Mouse (Mus musculus) urinary bladder, adult 18-20 months (tissue): Measurements from ENCODE around the gene Slc5a9.
"Not testable (repeated sequence)": the region's sequence is repeated elsewhere in the genome, so short reads cannot be mapped to it uniquely, and the experiment has no call there.

Experiments
- DNase-seq, 2 experiments: peaks; one replicate each; pipeline ENCODE4 v3.0.0; 2022; ENCODE audit warnings: low spot score in 2 of 2, mixed read lengths in 2 of 2

The Slc5a9 gene

DNA sequence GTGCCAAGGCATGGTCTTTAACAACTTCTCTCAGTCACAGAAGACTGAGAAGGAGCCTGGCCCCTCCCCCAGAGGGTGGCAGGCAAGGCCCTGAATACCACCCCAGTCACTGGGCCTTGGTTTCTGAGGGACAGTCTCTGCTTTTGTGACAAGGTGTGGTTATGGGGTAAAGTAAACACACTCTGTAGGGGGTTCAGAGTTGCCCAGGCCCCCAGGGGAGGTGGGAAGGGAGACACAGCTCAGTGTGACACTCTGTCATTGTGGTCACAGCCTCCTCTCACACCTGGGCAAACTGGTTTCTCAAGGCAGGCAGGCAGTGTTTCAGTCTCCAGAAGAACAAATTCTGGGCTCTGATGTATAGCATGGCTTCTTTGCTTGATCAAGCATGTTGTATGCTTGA is at the start of gene Slc5a9:
TSS of gene Slc5a9 (minus strand) at position 144 of the 400 bp plus-strand sequence.
- DNase-seq: peak; percentile 23 to 24

DNA sequence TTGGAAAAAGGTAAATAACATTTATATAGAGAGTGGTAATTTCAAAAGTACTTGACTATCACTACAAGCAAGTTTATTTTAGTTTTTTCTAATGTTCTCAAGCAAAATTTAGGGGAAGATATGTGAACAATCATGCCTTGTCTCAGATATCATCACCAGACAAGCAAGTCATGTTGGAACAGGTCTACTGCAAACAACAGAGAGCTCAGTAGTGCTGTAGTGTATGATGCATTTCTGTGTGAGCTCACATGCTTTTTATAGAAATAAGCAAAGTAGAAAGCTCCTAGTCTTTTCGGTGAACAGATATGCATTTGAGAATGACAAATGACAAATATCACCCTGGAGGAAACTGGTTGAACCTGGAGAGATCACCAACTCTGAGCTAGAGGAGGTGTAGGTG is 16.4 kb upstream of the Slc5a9 start, which contains the start of gene Skint8:
TSS of gene Skint8 (plus strand) at position 301 of the 400 bp plus-strand sequence.
- no peak for DNase-seq

DNA sequence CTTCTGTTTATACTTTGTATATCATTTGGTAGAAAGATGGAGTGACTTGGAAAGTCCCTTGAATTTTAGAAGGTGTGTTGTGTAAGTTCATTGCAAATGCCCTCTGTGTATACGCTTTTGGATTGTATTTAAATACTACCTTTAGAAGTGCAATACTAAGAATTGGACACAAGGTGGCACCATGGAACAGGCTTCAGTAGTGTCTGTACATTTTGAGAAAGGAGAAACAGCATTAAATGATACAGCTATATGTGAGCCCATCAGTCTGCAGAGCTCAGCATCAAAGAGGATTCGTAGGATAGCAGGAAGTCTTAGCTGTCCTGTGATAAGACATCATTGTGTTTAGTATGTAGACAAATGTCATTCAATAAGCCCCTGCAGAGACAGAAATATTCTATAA is 5.2 kb upstream of the Slc5a9 start:
- DNase-seq: no peak

DNA sequence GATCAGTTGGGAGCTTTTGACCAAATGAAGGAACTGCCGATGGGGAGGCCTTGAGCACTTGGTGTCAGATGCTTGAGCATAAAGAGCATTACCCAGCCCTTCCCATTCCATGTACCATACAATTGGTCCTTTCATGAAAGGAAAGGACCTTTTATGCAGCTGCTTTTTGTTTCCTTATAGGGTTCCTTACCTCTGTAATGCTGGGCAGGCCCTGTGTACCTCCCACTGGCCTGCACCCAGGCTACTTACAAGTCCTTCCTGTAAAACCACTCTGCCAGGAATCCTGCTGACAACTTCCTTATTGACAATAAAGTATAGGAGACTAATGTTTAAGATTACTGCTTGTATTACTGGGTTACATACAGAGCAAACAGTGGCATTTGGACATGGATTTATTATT is 1.2 kb downstream of the Slc5a9 start:
- peak in 1 of 2 experiments; percentile 13 for DNase-seq

DNA sequence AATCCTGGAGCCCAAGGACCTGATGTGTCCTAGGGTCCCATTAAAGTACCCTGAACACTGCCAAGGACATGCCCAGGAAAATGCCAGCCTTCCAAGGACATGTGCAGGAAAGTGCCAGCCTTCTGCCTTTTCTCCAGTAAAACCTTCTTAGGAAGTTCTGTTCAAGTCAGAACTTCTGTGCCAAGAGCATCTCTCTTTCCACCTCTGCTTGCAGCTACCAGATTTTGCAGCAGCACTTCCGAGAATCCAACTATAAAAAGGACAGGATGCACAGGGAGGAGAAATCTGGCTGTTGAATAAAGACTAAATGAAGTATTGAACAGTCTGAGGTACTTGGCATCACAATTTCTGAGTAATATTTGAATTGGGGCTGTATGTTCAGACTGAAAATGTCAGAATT is 2.2 kb downstream of the Slc5a9 start:
- not testable (repeated sequence) for DNase-seq

DNA sequence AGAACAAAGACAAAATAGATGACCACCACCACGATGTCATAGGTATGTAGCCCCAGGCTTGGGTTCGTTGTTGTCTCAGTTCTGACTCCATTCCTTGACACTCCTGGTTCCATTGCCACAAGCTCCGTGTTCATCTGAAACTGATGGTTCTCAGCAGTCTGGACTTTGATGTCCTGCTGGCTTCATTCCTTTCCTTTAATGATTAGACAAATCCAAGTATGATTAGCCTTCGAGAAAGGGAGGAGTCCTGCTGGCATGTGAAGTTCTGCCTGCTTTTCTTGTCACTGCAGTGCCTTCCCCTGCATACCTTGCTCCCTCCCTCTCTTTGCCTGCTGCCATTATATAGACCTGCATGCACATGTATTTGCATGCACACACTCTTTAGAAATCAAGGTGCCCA is 4.2 kb downstream of the Slc5a9 start:
- DNase-seq: no peak

DNA sequence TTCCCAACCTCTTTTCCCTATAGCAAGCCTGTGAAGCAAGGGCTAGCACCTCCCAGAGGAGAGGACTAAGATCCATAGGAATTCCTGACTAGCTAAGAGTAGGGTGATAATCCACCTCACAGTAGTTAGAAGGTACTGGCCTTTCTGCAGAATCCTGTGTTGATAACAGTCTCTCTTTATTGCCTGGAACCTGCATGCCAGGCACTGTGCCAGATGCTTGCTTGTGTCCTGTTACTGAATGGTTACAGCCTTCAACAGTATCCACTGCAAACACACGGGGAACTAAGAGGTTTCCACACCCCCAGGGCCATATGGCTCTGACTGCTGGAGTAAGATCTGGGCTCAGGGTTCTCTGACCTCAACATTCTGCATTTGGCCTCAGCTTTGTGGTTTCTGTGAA is 5.0 kb downstream of the Slc5a9 start:
- DNase-seq: no peak

DNA sequence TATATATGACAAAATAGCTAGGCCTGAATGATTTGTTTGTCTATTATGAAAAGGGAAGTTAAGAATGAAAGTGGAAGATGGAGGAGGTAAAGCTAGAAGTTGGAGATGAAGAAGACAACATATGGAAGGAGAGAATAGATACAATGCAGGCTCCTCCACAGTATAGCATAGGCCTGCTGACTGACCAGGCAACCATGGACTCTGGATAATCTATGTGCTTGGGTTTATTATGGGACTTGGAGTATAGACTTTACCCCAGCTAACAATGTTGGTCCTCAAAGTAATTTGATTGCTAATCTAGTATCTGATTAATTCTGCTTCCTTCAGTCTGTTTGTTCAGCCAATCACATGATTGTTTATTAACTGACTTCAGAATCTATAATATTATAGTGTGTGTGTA is 10.6 kb downstream of the Slc5a9 start:
- DNase-seq: no peak

DNA sequence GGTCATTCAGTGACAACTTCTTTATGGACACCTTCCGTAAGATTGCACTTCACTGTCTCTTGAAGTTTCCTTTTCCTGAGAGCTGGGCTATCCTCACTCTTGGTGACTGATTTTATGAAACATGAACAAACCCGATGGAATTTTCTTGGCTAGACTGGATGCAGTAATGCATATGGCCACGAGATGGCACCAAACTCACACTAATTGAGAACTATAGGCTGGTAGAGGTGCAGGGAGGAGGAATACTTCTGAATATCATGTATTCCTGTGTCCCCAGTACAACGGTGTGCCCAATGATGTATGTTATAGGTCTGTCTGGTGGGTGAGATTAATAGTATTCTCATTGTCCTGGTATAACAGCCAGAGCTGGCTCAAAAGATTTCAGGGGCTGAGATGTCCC is 16.1 kb downstream of the Slc5a9 start:
- DNase-seq: peak; percentile 58 to 70

DNA sequence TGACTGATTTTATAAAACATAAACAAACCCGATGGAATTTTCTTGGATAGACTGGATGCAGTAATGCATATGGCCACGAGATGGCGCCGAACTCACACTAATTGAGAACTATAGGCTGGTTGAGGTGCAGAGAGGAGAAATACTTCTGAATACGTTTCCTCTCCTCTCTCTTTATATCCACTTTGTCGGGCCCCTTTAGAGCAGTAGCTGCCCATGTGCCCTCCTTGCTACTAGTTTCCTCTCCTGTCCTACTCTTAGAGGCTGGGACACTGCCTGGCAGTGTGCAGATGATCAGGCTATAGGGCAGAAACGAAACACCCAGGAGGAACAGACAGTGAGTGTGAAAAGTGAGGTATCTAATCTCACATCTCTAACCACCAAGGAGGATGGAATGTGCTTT is 16.7 kb downstream of the Slc5a9 start:
- DNase-seq: peak; percentile 30 to 62

DNA sequence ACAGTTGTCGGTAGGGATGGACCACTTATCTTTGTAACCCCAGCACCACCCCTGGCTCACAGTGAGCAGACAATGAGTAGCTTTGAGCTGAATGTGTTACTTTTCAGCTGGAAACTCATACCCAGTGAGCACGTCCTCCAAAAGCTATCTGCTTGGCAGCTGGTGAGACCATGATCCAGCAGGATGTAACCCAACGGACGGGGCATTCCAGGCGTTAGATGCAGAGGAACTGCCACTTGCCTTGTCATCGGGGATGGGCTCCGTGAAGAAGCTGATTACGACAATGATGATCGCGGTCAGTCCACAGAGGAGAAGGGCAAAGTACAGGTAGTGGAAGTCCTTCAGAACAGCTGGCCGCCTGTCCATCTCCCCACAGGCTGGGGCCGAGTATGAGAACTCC is 19.2 kb downstream of the Slc5a9 start:
- DNase-seq: no peak

DNA sequence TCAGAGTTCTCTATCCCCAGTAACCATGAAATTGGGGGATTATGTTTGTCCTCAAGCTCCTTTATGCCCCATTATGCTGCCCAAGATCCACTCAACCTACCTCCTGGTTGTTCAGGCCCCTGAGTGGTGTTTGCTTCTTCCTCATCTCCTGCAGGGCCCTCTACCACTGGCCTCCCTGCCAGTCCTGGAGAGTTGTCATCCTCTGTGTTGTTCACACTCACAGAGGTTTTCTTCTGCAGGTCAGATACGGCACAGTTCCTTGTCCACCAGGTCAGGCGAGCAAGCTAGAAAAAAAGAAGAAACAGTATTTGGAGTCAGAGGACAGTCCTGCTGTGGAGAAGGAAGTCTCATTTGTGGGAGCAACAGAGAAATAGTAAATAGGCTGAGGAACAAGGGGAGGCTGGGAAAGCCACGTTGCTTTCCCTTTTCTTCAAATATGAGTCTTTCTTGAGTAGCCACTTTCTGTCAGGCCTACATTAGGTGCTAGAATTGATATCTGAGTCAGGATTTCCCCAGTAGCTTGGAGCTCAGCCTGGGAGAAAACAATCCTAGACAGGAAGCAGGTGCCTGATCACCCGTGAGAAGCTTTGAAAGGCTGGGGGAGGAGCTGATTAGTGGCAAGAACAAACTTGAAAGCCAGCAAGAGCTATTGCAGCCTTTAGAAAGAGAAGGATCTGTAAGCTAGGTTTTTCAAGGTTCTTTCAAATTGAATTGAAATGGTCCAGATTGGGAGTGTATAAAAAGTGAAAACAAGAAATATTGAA is 22.4 kb downstream of the Slc5a9 start:
- DNase-seq: peak in 1 of 2 experiments; percentile 41

DNA sequence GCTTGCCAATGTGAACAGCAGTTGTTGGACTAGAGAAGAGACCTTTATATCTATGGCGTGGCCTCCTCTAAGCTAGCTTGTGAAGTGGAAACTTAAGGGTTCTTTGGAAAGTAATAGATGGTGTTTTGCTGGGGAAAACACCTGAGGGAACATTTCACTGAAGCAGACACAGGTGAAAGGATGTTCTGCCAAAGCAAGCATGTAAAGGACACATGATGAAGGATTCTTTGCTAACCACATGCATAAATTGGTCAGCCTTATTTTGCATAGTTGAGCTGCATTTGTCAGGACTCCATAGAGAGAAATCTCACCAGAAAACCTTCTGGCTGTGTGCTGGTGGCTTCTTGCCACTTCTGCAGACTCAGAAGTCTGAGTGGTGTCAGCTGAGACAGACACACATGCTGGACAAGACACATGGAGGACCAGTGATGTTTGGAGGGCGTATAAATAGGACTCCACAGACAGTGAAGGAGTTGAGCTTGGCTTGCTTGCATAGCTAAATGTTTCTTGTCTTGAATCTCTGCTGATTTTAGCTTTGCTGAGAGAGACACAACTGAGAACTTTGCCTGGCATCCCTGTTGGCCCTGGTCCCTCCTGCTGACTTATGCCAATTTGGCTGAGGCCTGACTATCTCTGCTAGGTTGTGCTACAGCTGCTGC is 34.8 kb downstream of the Slc5a9 start:
- DNase-seq: no peak

DNA sequence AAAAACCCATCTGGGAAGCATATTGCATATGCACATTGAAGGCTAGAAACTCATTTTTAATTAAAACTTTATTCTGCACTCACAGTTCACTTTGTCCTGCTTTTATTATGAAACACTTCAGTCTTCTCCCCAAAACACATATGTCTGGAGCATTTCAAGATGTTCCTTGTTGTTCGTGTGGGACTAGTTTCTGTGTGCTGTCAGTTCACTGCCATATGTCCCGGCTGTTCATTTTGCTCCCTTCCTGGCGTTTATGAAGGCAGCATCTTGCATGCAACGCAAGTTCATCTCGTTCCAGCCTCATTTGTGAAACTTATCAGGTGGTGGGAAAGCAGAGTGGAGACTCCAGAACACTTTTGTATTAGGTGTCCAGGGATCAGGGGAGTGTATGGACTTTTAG is 36.0 kb downstream of the Slc5a9 start:
- DNase-seq: no peak

DNA sequence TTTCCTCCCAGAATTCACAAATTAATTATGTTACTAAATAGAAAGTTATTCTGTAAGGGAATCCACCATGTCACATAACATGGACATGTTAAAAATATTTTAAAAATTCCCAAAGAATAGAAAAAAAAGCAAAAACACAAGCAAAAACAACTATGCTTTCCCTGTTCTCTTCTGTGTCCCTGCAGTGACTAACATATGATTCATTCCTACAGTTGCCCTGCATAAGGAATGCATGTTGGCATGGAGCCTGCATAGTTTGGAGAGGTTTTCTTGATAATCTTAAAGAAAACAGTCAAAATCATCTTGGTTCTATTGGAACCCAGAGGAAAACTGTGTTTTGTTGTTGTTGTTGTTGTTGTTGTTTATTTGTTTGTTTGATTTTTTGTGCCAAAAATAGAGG is 50.1 kb downstream of the Slc5a9 start:
- no peak for DNase-seq

DNA sequence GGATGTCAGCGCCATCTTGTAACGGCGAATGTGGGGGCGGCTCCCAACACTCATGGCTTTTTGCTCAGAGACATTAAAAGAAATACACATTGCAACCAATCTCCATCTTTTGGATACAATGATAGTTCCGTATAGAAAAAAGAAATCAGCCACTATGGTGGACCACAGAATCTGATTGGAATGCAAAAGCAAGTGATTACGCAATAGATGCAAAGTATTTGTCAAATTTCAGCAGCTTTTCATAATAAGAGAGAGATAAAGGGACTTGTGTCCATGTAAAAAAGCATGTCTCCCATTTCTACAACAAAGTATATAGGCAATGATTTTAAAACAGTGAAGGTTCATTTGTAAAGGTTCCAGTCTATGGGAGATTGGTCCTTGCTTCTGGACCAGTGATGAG is 63.8 kb downstream of the Slc5a9 start:
- DNase-seq: no peak
